Mouse (Mus musculus) frontal cortex, adult 2 months (tissue): ENCODE data around the gene Meltf. TPM values are rescaled to one million over a fixed set of nuclear protein-coding genes. Genes with fewer than 3 reads are reported as not detected.

ENCODE experiments used
- DNase-seq, 2 experiments: peaks; one replicate each; pipeline ENCODE4 v3.0.0; 2022; ENCODE audit warnings: low spot score in 1 of 2; ENCODE audit errors: extremely low spot score in 1 of 2
- polyA plus RNA-seq: library from polyadenylated mRNA; depleted of rRNA; stranded (reverse); fragments of >200 nt; gene quantifications from 2 replicates; pipeline ENCODE4 v1.2.3, GENCODE M21; 2012; rRNA removed

Meltf gene
- polyA plus RNA-seq = 0.48 and 0.62 TPM in 2 replicates

DNA sequence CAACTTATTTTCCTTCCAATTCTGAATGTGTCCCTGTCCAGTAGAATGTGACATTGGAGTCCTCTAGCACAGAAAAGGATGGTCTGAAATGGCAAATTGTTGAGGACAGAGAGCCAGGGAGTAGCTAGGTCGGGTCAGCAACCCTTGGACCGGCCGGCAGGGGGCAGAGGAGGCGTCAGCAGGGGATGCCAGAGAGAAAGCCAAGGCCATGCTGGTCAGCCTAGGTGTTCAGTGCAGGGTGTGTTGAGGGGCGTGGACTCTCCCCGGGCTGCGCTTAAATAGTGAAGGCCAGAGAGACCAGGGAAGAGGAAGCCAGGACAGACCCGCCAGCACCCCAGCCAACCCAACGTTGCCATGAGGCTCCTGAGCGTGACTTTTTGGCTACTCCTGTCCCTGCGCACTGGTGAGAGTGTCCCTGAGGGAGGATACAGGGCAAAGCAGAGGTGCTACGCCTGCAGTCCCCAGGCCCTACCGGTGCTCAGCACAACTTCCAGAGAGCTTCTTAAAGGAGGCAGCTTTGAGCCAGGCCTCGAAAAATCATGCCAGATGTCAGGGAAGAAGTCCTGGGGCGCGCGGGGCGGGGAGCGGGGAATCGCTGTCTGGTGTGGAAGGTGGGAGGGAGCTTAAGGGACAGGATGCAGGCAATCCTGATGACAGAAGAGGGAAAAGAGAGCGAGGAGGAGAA, at the start of gene Meltf:
TSS of gene Meltf (plus strand) at position 238 of the 685 bp plus-strand sequence.
- peak in 1 of 2 experiments; percentile 61 for DNase-seq

DNA sequence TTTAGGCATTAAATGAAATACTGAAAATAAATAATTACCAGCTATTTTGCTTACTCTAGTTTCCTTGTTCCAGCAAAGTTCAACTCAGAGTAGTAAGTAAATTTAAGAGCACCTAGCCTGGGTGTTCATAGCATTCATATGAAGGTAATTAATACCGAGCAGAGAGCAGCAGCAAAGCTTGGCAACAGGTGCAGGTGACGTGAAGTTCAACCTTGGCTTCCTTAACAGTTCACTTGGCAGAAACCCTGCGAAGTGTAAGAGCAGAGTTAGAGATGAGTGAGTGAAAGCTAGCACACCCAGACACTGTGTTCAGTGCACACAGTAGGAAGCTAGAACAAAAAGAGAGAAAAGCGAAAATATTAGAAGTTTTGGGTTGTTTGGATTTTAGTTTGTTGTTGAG, 47.9 kb upstream of the Meltf start:
- no peak for DNase-seq

DNA sequence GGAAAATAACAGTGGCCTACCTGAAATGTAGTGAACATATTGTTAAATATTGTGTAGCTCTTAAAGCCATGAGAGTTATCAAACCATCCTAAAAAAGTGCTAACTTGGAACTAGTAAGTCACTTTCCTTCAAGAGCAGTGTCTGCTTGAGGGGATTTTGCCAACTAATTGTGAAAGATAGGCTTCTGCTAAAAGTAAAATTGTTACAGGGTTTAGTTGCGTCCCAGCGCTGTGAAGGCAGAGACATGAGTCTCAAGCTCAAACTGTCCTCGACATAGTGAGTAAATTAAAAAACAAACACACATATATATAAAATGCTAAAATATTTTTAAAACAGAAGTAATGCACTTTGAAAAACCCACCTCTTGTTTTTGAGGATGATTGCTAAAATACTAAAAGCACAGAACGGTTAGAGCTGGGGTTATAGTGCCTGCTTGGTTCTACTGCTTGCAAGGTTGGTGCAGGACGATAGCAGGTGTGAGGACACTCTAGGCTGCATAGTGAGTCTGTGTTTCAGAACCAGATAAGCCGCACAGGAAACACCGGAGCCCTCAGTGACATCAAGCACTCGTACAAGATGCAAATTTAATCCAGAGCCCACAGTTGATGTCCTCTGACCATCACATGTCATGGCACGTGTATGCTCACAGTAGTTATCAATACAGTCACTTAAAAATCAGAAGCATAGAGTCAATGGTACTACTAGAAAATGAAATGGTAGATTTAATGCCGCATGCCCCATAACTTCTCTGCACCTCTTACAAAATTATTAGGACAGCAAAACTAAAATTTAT, 45.8 kb upstream of the Meltf start:
- DNase-seq = no peak

DNA sequence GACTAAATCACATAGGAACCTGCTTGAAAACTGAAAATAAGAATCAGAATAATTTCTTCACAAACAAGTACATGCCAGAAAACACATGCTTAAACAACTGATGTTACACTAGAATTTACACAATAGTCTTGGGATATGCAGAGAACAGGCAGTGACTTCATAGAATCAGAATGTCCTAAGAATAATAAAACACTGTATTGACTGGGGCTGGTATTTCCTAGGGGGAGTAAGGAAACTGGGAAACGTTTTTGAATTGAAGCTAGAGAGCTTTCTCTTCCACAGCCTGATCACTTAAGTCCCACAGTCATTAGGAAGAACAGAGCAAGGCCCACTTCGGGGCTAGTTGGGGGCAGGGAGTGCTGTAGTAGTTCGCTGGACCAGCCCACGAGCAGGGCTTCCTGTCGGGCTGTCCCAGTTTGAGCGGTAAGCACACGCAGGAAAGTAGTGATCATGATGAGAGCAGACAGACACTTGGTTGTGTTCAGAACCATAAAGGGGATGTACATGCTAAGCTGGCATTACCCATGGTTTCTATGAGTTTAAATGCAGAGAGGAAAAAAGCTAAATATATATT, 44.5 kb upstream of the Meltf start:
- DNase-seq = no peak

DNA sequence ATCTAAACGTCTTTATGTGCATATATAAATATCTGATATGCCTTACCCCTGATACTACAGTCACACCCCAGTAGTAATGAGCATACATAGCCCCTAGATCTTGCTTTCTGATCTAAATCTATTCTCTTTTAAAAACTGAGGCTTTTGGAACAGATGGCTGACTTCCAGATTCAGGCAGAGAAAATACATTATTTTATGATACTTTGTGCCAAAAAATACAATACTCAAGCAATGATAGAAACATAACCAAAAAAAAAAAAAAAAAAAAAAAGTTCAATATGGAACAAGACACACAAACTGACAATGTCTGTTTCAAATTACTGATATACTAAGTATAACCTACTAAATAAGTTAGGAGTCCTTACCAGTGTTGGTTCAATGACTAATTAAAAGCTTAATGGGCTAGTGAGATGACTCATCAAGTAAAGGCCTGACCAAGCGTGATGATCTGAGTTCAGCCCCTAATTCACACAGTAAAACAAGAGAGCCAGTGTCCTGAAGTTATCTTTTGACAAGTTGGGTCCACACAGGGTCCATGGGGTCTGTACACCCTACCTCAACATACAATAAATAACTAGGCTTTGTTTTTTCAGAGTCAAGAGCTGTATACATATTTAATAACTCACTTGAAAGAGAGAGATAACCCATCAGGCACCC, 43.8 kb upstream of the Meltf start:
- DNase-seq = no peak

DNA sequence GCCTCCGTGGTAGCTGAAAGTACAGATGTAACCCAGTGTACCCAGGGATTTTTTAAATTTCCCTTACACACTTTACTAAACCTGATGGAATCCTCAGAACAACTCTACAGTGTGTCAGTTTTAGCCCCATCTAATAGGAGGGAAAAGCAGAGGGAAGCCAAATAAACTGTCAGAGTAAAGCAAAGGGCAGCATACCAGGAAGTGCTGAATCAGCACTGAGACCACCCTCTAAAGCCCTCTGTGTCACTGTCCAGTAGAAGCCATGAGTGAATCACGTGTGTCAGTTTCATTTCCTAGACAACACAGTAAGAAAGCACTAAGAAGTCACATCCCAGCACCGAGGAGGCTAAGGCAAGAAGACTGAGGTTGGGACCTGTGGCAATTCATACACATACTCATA, 41.2 kb upstream of the Meltf start:
- no peak for DNase-seq

DNA sequence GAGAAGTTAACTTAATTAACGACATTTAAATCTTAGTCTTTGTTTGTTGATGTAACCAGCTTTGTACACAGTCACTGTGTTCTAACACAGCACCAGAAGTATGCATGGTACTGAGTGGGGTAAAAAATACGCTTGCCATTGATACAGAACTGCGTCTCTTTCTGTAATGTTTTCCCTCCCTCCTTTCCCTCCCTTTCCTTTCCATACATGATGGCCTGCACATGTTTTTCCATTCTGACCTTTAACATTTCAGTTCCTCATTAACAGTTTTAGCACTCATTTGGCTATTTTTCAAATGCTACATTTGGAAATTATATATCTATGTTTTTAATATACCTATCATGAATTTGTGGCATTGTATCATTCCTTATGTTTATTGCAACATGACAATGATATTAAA, 34.4 kb upstream of the Meltf start:
- no peak for DNase-seq

DNA sequence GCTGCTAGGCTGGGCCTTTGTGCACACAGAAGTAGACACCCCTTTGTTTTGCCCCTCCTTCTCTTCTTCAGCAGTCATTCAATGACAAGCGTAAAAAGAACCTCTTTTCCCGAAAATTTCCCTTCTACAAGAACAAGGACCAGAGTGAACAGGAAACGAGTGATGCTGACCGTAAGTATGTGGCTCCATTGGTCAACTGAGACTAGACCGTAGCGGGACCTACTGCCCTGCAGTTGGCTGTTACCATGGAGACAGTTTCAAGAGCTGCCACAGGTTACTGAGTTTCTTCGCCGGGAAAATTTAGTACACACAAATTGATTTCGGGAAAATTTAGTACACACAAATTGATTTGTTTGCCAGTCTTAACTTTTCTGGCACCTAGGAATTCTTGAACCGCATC, 31.8 kb upstream of the Meltf start:
- no peak for DNase-seq

DNA sequence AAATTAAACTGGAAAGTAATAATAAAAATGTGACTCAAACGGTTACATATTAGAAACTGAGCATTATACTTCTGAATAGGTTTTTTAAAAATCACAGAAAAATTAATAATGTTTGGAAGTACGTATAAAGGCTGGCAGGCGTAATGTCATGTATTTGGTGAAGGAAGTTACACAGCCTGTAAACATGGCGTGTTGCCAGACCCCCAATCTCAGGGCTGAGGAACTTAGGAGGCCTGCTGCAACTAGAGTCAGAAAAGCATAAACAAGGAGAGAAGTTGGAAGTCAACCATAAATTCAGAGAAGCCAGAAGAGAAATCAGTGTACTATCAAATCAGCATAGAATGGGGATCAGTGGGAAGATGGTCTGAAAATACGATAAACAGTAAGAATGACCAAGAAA, 14.7 kb upstream of the Meltf start:
- DNase-seq = no peak

DNA sequence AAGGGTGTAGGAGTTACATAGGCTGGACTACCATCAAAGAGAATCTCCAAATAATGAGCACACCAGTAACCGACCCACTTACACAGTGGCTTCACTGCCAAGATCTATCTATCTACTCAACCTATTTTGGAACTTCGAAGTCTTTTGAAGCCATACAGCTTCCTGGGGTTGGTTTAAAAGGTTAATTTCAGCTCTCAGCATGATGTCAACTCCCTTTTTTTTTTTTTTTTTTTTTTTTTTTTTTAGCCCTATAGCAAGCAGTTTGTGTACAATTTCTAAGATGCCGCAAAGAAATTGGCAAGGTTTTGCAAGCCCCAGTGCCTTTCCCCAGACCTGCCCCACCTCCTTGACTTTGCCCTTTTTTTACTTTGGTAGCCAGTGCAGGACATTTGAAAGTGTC, 13.4 kb upstream of the Meltf start:
- no peak for DNase-seq

DNA sequence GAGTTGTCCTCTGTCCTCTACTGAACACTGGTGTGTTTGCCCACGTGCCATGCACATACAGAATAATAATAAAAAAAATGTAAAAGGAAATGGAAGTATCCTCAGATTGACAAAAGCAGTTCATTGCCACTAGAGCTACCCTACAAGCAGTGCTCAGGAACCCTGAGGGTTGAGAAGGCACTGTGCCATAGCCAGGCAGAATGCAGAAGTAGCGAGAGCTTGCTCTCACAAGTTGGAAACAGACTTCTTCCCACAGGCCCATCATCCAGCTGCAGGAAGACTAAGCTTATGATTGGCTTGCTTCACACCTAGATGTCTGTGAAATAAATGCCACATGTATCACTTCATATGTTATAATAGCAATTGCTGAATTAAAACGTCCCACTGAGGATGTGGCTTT, 11.7 kb upstream of the Meltf start:
- DNase-seq = no peak

DNA sequence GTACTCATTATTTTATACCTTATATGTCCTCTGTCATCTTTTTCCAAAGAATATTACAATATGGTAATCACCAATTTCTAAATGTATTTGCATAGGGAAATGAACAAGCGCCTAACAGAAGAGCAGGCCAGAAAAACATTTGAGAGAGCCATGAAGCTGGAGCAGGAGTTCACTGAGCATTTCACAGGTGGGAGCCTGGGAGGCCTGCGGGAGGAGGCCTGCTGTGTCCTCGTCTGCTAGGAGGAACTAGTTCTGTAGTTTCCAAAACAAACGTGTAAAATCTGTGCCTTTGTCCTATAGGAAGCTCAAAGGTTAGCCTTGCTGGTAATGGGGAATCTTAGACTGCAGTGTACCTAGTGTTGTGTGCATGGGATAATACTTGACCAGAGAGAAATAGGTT, 10.9 kb upstream of the Meltf start:
- no peak for DNase-seq

DNA sequence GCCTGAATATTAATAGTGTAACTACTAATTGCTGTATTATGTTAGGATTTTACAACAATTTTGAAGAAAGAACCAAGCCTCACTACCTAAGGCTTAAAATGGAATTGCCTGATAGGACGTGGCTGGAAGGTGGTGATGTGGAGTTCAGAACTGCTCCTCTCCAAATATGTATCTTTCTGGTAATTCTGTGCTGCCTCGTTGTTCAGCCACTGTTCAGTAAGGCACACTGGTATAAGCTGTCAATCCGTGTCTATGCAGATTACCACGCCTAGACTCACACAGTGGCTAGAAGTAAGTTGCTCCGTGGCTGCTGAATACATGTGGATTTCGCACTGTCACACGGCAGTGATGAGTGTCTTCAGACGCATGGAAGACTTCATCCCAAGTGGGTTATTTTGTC, 4.9 kb upstream of the Meltf start:
- no peak for DNase-seq

DNA sequence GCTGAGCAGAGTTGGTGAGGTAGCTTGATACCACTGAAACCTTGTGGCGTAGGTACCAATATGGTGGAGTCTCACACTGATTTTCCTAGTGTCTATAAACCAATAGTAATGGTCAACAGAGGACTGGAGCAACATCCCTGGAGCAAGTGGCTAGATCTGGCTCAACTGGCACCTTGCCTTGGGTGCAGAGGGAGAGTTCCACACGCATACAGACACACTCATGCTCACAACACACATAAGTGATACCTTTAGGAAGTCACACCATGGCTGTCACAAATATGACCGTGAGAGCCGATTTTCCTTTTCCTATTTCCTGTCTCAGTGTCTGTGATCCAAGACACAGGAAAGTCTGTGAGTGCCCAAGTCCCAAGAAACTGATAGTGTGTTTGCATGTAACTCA, 3.2 kb upstream of the Meltf start:
- no peak for DNase-seq

DNA sequence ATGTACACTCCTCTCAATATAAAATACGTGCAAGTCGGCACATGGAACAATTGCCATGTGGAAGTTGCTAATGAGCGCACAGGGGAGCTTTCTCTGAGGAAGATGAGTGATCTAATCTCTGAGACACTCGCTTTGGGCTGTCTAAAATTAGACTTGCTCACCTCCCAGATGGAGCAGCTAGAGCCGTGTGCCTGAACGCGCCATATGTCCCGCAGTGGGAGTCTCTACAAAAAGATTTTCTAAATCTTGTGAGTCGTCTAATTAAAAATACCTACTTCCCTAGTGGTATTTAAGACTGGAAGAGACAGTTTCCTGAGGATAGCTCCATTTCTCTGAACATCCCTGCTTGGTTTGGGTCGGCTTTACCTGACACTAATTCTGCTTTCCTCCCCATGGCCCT, 2.2 kb upstream of the Meltf start:
- DNase-seq = peak; percentile 84 to 86

DNA sequence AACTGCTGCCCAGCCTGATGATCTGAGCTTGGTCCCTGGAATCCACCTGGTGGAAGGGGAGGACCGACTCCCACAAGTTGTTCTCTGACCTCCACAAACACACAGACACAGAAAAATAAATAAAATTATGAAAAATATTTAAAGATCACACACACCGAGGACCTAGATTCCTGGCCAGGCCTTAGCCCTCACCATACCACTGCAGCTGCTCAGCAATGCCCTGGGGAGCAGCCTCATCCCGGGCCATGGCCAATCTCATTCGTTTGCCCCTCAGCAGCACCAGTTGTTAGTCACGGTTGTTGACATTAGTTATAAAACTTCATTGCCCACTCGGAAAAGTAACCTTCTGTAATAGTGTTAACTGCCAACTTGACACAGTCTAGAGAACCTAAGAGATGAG, 558 bp upstream of the Meltf start:
- no peak for DNase-seq

DNA sequence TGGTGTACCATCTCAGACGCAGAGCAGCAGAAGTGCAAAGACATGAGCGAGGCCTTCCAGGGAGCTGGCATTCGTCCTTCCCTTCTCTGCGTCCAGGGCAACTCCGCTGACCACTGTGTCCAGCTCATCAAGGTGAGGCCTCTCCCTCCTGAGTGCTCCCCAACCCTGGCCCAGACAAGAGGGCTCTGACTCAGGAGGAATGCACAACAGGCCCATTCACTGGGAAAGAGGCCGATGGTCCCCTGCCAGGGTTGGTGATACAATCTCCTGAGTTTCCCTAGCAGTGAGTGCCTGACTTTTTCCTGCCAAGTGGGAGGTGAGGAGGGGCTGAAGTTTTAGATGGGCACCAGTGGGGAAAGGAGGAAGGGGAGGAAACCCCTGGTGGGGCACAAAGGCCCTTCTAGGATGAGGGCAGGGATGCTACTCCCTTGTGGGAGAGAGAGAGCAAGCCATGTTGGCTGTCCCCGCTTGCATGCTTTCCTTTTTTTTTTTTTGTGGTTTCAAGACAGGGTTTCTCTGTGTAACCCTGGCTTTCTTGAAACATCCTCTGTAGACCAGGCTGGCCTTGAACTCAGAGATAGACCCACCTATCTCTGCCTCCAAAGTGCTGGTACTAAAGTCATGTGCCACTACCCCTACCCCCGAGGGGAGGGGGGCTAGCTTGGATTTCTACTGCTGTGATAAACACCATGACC, 1.7 kb downstream of the Meltf start:
- no peak for DNase-seq

DNA sequence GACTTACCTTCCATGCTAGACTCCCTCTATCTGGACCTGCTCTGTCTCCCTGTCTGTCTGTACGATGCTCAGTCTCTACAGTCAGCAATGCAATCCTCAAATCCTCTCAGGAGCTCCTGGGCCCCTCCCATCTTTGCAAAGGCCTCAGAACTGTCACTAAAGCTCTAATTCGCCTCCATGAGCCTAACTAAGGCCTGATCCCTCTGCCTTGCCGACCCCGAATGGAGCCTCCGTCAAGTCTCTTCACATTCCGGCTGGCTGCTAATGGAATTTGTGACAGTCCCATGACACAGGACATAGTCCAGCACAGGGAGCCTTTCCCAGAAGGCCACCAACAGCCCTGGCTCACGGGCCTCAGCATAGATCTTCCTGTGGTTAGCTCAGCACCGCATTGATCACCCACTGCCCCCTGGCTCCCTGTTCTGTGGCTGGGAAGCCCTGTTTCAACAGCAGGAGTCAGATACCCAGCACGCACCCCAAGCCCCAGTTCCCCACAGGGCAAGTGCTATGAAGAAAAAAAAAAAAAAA, 3.8 kb downstream of the Meltf start:
- DNase-seq = no peak

DNA sequence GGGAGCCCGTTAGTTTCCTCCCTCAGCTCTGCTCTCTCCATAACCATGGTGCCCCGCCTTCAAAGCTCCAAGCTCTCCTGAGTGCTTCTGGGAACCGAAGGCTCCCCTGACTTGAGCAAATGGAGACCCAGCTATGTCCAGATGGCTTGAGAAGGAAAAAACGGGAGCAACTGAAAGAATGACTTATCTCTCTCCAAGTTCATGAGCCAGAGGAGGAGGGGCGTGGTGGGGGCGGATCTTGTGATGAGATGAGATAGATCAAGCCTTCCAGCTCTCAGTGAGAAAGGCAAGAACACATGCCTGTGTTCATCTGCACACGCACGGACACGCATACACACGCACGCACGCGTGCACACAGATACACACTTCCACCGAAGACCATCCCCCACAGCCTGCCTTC, 4.7 kb downstream of the Meltf start:
- peak in 1 of 2 experiments; percentile 67 for DNase-seq

DNA sequence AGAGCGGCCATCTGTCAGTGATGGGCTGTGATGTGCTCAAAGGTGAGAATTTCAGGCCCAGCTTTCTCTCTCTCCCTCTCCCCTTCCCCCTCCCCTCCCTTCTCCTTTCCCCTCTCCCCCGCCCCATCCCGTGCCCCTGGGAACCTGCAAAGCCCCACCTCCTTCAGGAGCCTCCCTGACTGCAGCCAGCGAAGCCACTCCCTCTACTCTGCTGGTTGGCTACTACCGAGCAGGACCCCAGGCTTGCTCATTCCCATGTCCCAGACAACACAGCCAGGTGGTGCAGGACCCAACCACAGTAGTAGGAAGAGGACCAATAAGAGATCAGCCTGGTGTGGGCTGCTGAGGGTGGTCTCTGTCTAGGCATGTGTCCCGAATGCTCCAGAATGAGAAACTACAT, 5.3 kb downstream of the Meltf start:
- DNase-seq = no peak

DNA sequence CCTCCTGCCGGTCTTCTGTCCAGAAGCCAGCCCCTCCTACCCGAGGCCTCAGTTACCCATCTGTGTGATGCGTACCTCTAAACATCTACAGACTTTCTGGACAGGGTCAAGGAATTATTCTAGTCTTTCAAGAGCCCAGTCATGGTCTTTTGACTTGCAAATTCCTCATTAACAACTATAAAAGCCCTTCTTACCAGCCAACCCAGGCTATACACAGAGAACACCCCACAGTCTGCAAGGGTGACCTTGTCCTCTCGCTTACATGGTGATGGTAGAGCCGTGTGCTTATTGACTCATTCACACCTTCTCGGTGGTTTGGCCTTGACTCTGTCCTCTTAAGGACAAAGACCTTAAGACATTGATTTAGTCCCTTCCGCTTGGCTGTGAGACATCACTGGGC, 12.3 kb downstream of the Meltf start:
- DNase-seq = no peak
